Mouse (Mus musculus): ENCODE results near the gene Tppp2.

Tppp2 gene

DNA sequence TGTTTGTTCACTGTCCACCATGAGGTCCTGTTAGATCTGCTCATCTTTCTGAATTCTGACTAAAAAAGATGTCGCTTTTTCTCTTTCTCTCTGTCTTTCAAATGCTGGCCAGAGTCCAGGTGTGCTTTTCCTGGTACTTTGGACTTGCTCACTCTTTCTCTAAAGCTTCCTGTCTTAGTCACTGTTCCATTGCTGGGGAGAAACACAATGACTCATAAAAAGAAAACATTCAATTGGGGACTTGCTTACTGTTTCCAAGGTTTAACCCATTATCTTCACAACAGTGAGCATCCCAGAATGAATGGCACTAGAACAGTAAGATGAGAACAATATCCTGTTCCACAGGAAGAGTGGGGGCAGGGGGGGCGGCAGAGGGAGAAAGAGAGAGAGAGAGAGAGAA lies 42.1 kb downstream of the Tppp2 start:
- DNase-seq: no peak

DNA sequence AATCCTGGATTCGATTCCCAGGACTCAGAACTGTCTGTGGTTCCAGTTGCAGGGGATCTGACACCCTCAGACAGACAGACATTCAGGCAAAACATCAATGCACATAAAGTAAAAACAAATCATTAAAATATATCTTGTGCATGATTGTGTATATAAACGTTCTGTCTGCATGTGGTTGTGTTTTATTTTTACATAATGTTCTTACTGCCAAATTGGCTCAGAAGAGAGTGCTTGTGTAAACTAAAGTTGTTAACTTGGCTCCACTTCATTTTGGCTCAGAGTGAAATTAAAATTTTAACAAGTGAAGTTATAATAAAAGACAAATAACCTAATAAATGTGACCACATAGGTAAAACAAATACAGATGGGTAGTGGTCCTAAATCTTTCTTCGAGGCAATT lies 49.2 kb downstream of the Tppp2 start:
- no peak for DNase-seq

Data from cerebellum, adult 11 months (tissue).